Mouse (Mus musculus) heart, adult 8-10 months (tissue): ENCODE results near the gene Sspn. TPM values are rescaled to one million over a fixed set of nuclear protein-coding genes. Genes with fewer than 3 reads are reported as not detected.

Experiments used
- DNase-seq: peaks from one replicate; pipeline ENCODE4 v3.0.0; 2022; ENCODE audit warnings: low spot score
- total RNA-seq, 4 experiments: library from RNA; stranded (reverse); gene quantifications; 2 replicates each; pipeline ENCODE4 v1.2.4; 2022

Sspn gene
- total RNA-seq = 100 to 1,000 TPM; 100 to 117 (median 109) TPM

DNA sequence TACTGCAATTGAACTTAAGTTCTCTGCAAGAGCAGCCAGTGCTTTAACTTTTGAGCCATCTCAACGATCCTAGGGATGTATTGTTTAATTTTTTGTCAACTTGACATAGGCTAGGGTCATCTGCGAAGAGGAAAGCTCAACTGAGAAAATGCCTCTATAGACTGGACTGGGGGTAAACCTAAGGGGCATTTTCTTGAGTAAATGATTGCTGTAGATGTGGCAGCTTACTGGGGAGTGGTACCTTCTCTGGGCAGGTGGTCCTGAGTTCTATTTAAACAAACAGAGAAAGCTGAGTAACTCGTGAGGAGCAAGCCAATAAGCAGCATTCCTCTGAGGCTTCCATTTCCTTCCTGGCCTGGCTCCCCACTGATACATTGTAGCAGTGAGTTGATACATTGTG lies at the start of gene Sspn:
Gene Sspn (plus strand): TSS at position 301 of the 400 bp plus-strand sequence.
- no peak for DNase-seq

DNA sequence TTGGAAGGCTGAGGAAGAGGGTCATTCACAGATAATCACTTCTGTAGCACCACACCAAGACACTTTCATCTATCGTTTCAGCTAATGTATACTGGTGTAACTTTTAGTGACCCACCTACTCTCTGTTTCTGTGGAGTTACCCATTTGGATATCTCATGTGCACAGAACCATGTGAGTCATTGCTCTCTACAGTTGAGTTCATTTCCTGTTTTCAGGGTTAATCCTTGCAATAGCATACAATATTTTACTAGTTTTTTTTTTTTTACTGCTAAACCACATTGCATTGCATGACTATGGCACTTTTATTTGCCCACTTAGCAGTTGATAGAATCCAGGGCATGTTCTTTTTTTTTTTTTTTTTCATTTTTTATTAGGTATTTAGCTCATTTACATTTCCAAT lies 48.4 kb upstream of the Sspn start:
- no peak for DNase-seq

DNA sequence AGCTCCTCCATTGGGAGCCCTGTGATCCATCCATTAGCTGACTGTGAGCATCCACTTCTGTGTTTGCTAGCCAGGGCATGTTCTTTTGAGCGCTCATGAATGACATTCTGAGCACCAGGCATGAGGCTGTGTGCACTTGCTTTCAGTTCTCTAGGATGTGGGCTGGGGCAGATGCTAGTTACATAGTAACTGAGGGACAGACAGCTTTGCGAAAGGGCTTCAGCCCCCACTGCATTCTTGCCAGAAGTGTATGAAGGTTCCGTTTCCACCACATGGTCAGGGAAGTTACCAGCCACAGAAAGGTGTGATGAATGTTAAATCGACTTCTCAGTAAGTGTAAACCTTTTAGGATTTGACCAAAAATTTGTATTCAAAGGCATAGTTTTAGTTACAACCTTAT lies 47.8 kb upstream of the Sspn start:
- no peak for DNase-seq

DNA sequence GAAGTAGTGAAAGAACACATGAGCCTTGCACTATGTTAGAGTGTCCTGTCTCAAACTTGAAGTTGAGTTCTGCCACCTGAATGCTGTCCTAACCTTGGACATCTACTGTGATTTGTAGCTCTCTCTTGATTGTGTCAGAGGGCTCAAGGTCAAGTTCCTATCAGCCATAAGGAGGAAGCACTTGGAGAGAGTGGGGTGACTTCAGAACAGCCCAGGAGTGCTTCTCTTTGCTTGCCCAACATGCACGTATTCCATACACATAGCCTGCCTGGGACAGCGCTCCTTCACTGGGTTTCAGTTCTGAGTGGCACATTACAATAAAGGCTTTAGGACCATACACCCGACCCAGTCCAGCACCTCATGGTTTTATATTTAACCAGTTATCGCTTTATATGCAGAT lies 46.4 kb upstream of the Sspn start:
- DNase-seq = no peak

DNA sequence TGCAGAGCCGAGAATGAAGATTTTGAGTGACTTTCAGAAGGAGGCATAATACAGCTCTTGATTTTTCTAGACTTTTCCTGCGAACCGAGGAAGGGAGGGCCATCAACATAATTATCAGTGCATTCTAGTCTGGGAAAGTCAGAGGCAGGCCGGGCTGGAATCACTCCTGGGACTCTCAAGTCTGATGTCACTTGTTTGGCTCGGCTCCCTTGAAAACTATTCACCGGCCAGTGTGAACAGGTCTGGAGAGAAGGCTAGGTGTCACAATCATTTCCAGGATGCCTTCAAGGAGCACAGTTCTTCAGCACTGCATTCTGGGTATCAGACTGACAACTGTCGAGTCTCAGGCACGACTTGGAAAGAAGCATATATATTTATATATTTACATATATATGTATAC lies 45.2 kb upstream of the Sspn start:
- peak; percentile 76 for DNase-seq

DNA sequence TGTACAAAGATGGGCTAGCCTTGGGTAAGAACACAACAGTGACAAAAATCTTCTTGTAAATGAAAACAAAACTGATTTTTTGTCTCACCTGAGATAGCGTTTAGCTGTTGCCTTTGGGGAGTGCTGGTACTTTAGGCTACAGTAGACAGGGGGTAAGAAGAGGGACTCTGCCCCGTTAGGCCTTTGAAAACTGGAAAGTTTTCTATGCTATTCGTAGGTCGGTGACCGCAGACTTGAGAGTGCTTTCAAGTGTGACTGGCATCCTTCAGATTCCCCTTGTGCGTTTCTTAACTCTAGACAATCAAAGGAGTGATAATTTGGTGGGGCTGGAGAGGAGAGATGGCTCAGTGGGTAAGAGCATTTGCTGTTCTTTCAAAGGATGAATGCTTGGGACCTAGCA lies 43.7 kb upstream of the Sspn start:
- DNase-seq = no peak

DNA sequence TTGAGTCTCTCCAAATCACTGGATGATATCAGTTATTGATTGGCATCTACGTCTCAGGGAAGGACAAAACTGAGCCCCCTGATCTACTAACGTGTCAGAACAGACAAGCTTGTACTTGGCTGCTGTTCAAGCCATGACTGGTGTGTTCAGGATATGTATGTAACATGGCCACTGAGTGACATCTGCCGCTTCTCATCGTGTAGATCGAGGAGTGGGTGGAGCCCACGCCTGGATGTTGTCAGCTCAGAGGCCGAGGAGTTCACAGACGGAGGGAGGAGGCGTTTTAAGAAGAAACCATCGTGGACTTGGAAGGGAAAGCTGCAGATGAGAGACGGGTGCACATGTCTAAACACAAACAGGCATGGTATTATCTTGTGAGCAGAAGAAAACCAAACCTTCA lies 39.5 kb upstream of the Sspn start:
- DNase-seq = no peak

DNA sequence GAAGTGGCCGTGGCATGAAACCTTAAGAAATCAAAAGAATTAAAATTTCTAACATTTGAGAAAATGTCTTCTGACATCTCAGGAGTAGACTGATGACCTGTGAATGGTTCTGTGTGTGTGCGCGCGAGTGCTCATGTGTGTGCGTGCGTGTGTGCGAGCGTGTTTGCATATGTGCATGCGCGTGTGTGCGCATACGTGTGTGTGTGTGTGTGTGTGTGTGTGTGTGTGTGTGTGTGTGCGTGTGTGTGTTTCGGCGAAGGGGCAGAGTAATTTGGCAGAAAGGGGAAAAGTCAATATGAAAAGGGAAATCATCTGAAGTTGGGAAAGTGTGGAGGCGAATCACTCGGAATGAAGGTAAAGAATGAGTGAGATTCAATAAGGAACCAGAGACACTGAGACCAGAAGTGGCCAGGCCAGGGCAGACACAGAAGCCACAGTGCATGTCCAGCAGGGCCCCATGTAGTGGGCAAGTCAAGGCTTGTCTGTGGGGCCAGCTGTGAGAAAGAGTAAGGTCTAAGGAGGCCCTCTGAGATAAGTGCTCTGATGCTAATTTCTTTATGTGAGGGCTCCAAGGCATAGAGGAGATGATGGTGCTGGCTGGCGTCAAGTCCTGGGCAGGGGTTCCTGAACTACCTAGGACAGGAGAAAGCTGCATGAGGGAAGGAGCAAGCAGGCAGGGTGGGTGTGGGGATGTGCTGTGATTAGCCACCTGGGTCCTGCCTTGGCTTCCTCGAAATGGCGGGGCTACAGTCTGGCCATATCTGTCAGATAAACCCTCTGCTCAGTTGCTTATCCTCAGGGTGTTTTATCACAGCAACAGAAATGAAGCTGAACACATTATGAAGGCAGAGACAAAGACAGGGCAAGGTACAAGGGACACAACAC lies 38.8 kb upstream of the Sspn start:
- DNase-seq = no peak

DNA sequence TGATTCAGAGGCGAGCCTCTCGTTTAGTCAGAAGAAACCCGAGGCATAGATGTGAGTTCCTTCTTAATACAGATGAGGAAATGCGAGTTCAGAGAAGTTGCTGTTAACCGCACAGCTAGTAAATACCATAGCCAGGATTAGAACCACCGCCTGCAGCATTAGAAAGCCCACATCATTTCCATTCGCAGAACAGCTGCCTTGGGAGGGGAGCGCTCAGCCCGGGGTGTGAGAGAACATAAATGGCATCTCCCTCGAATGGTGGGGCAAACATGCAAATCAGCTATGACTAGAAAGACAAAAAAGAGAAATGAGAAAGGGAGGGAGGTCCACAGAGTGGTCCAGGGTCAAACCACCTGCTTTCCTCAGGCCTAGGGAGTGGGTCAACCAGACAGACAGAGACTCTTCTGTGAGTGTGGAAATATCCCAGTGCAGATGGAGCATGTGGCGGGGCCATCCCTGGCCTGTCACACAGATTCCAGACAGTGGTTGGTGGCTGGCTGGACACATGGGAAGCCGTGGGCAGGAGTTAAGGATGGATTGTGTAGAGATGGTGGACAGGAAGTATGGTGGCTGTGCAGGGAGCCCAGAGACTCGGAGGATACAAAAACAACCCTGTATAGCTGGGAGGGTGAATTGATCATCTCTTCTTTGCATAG lies 37.9 kb upstream of the Sspn start:
- no peak for DNase-seq

DNA sequence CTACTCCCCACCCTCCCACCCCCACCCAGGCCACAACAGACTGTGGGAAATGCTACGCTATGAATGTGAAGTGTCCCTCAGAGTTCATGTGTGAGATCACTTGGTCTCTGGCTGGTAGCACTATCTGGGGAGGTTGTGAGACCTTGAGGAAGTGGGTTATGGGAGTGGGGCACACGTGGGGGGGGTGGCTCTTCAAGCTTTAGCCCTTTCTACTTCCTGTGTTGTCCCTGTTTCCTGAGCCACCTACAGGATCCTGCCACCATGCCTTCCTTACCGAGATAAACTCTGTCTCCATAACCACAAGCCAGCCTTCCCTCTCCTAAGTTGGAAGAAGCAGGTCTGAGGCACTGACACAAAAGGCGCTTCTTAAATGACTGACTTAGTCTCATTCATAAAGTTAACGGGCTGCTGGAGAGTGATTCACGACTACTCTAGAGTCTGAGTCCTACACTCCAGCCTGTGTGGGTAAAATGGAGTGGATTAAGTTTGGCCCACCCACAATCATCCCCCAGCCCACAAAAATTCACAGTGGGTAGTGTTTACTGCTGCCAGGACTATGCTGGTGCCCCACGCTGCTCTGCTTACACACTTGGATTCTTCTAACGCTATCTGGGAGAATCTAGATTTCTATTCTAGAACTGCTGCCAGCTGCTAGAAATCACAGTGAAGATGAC lies 36.6 kb upstream of the Sspn start:
- DNase-seq = no peak

DNA sequence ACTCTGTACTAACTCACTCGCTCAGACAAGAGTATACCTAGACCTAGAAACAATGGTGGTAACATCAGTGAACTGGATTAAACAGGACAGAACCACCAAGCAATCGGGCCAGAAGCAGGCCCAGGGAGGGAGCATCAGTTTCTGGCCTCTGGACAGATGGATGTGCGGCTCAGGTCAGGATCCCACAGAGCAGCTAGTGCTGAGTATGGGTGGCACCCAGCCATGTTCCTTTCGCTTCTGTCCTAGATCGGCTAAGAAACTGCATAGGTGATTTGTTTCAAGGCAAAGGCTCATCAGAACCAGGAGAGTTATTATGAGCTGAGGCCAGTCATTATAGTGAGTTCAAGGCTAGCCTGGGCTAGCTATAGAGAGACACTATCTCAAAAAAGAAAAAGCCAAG lies 27.3 kb upstream of the Sspn start:
- no peak for DNase-seq

DNA sequence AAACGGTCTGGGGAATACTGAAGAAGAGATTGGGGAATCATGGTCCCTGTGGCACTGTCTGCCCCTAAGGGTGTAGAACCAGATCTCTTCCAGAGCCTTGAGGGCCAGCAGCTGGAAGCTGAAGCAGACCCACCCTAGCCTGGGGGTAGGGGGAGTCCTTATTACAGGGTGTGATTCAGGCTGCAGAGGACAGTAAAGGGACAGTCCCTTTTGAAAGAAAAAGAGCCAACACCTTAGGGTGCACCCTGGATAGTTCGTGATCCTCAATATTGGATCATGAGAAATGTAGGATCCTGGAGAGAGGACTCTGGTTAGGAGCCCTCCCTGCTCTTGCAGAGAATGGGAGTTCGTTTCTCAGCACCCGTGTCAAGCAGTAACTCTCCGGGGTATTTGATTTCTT lies 26.8 kb upstream of the Sspn start:
- no peak for DNase-seq

DNA sequence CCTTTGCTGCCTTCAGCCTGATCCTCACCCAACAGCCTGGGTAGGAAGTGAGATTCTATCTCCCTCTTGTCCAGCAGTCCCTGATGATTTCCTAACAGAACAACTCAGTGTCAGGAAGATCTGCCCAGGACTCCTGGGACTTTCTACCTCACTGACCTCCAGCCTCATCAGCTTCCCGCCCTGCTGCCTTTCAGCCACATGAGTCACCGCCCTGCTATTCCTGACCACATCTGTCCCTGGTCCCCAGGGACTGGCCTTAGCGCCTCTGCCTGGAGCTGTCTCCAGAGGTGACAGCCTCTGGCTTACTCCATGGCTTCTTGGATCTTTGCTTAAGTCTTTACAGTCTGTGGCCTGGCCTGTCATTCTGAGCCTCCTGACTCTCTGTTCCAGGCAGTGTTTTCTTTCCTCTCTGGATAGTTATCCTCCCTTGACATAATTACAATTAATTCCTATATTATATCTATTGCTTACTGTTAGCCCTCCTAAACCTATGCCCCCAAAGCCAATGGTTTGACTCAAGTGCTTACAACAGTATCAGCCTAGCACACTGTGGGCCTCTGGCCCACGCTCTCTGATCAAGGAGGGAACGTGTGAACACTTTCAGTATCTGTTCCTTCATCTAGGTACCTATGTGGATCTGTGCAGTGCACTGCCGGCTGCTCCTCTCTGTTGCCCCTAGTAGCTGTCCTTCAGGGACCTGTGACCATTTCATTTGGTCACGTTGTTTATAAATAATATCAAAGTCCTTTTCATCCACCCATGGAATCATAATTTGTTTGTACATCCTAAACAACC lies 25.1 kb upstream of the Sspn start:
- DNase-seq = no peak

DNA sequence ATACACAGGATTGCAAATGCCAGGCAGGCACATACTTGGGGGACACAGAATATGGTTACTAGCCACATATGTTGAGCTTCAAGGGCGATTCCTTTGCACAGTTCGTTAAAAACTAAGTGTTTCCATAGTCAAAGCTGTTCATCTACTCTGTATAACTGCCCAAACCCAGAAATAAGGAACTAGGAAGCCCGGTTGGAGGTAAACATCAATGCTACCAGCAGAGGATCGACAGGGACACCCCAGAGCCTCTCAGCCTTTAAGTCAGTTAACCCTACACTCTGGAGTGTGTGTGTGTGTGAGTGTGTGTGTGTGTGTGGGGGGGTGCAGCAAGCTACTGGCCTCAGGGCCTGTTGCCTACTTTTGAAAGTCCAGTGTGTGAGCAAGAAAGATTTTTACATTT lies 21.5 kb upstream of the Sspn start:
- no peak for DNase-seq

DNA sequence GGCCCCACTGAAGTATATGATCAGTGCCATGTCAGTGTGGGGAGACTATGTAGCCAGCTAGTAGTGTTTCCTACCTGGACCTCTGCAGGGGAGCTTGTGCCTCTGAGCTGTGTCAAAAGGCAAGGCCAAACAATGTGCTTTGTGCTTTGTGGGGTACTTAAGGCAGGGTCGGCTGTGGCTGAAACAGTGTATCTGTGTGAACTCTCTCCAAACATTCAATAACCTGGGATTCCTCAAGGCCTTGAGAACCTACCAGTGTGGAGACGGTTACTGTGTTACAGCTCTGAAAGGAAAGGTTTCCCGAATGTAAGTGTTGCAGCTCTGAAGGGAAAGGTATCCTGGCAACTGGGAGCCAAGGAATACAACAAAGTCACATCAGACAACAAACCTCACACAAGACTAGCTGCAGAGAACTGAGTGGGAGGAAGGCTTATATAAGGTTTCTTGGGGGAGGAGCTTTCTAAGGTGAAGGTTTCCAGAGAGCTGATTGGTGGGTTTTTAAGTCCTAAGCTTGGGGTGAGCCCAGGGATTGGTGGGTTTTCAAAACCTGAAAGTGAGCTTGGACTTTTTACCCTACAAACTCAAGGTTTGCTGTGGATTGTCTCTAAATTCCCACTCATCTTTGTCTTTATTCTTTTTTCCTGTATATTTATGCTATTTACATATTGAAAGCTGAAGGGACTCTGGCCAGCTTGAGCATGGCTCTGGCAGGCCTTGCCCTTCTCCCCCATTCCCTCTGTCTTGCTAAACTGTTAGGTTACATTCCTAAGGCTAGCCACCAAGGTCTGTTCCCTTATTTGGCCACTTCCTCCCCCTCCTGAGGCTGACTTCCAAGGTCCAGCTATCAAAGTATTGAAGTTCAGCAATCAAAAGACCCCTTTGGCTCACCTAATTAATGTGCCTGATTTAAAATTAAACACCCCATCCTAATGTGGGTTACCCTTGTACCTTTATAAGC lies 20.7 kb upstream of the Sspn start:
- no peak for DNase-seq

DNA sequence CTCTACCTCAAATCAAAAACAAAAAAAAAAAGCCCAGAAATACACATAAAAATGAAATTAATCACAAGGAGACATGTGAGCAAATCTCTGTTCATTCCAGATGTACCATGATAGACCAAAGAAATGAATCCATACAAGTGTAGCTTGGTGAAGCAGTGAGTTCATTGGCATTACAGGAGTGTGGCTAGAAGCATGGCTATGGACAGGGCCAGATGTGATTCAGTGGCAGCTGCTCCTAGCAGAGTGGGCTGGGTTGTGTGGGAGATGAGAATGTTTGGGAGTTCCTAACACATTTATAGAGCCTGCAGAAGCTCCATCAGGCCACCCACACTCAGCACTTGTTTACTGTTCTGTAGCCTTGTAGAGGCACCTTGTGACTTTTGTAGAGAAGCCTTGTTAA lies 19.2 kb upstream of the Sspn start:
- no peak for DNase-seq

DNA sequence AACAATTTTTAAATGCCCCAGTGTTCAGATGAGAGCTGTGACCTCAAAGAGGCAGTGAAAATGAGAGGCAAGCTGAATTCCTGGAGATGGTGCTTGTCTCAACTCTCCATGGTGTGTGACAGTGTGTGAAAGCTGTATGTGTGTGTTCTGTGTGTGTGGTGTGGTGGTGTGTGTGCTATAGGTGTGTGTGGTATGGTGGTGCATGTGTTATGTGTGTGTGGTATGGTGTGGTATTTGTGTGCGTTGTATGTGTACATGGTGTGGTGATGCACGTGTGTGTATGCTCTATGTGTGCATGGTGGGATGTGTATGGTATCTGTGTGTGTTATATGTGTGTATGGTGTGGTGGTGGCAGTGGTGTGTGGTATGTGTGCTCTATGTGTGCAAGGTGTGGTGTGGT lies 16.0 kb upstream of the Sspn start:
- DNase-seq = no peak

DNA sequence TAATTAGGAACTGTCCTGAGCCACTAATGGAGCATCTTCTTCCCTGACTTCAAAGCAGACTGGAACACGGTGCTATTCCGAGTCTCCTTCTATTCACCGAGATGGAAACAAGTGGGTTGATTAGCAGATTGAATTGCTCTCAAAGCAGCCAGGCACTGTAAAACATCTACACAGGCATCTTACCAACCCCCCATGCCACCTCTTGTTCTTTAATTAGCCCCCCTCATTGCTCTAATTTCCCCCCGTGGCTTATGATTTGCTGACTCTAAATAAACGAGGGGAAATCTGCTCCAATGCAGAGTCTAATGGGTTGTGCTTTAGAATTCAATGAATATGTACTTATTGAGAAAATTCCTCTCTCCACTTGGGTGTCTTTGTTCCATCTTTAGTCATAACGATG lies 15.0 kb upstream of the Sspn start:
- no peak for DNase-seq

DNA sequence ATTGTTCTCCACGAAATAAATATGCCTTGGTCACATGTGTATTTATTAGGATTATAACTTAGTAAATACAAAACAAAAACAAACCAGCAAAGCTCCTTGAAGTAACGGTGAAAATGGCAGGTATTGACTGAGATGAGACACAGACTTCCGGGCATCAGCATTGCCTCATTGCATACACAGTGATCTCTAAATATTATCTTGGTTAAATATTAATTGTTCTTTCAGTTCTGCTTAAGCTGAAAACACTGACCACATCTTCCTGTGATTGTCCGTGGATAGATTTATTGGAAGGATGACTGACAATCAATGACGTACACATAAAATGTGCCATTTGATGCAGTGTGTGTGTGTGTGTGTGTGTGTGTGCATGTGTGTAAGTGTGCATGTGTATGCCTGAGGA lies 13.2 kb upstream of the Sspn start:
- DNase-seq = no peak

DNA sequence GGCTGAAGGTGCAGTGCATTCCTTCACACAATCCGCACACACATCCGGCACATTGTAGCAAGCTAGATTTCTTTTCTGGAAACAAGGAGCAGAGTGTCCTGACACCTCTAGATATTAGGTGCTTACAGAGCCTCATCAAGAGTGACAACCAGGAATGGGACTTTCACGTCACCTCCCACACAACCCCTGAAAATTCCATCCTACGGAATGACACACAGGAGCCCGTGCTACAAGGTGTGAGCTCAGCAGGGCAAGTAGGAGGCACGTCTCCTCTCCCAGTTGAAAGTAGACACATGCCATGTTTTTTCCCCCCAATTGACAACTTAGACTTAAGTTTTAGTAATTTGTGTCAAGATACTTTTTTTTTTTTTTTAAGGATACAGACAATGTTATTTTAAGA lies 7.8 kb upstream of the Sspn start:
- no peak for DNase-seq
